Mouse (Mus musculus) ES-Bruce4 (cell line): ENCODE results near the gene Ier2.
A peak's percentile ranks its signal among the peaks of the same experiment; 100 is the strongest.

Experiments used
- CTCF ChIP-seq: IDR thresholded peaks from one replicate; pipeline ENCODE4 v1.8.1; 2011; ENCODE audit warnings: low read depth, low read length
- EP300 ChIP-seq: IDR thresholded peaks from 2 replicates; pipeline ENCODE4 v1.6.1; 2011; ENCODE audit warnings: low read depth, low read length; ENCODE audit not compliant: insufficient read depth
- POLR2A ChIP-seq: IDR thresholded peaks from one replicate; pipeline ENCODE4 v1.8.1; 2011; ENCODE audit warnings: low read length; ENCODE audit not compliant: insufficient read depth

- TF ChIP-seq CTCF = no peak
- no peak for TF ChIP-seq POLR2A
- 0 out of 2 replicates have a peak, but pooled peaks have one; percentile 3 for TF ChIP-seq EP300
Observed at GRCm38 (mm10) chr8:84634849-84635304, 27.8 kb downstream of the Ier2 start.
